Mouse (Mus musculus) C3H10T1/2 (cell line): ENCODE data around the gene Kcnk7. TPM values are rescaled to one million over a fixed set of nuclear protein-coding genes. Genes with fewer than 3 reads are reported as not detected.

Experiments
- polyA plus RNA-seq, 2 experiments: library from polyadenylated mRNA; unstranded; fragments of >200 nt; fragmentation: generic; extraction: Trizol; gene quantifications; one replicate each; pipeline ENCODE4 v1.2.1; 2012; ENCODE audit warnings: missing spikeins in 2 of 2

The Kcnk7 gene
- polyA plus RNA-seq, result under 1 TPM; 0.02 to 0.18 TPM

GRCm38 (mm10) chr19:5704163-5704800 lies at the start of gene Kcnk7:
Gene Kcnk7 (plus strand): TSS chr19:5704367.

DNA sequence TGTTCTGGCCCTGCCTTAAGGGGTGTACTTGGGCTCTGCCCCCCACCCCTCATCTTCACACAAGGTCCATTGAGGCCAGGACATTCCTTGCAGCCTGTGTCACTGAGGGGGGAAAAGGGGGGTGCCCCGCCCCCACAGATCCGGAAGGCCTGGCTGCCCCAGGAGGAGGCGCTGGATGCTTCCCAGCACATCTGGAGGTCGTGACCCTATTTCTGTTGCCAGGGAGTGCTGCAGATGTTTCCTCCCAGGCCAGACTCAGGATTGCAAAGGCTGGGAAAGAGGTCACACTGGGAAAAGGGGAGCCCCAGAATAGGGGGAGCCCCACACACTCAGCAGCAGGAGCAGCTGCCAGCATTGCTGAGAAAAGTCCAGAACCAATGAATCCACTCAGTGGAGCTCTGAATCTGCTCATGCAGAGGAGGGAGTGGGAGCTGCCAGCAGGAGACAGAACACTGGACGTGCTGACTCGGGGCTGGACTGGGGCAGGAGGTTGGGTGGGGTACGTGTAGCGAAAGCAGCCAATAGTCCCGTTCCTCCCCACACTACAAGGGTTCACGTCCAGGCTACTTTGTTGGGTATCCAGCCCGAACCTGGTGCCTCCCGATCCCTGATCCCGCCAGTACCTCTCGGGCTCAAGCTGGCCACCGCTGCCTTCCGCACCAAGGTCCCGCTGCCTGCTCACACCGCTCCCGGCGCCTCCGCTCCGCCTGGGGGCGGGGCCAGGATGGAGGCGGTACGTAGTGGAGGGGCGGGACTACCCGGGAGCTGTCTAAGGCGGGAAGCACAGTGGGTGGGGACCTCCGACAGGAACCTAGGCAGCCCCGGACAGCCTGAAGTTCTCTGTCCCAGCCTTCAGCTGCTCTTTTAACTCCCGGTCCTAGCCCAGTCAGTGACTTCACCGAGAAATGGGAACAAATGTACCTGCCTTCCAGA lies 40.9 kb upstream of the Kcnk7 start, which contains the start of gene Sipa1:
Sipa1 (minus strand) TSS at position 727 of the 933 bp plus-strand sequence.

GRCm38 (mm10) chr19:5688200-5689087 lies 15.7 kb upstream of the Kcnk7 start, which contains the start of the genes Map3k11 and Pcnx3:
Gene Map3k11 (plus strand): TSS chr19:5688742.
Gene Pcnx3 (minus strand): TSS chr19:5688908.

DNA sequence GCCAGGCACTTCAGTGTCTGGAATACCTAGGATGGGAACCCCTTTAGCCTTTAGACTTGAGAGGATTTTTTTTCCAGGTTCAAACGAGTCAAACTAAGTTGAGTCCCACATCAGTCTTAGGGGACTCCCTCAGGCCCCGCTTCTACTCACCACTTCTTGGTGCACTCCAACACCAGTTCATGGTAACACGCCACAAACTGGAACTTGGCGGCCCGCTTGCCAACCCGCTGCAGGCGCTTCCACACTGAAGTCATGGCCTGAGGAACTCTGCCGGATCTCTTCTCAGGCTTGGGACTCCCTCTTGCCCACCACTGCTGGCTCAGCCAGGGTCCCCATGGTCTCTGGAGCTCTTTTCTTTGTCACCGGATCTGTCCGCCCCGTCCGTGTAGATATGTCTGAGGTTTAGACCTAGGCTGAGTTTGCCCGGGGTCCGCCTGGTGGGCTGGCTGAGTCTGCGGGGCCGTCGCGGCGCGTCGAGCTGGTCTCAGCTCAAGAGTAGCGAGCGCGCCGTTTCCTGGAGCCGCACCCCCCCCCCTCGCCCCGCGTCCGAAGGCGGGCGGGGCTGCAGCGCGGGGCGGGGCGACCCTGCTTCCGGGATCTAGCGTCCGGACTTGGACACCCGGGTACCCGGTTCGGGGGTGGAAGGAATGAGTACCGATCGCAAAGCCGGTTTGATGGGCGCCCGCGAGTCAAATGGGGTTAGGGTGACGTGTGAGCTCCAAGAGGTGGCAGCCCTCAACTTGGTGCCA lies 21.8 kb downstream of the Kcnk7 start, which contains the start of gene Ehbp1l1:
Ehbp1l1 (minus strand) TSS at position 551 of the 749 bp plus-strand sequence.

DNA sequence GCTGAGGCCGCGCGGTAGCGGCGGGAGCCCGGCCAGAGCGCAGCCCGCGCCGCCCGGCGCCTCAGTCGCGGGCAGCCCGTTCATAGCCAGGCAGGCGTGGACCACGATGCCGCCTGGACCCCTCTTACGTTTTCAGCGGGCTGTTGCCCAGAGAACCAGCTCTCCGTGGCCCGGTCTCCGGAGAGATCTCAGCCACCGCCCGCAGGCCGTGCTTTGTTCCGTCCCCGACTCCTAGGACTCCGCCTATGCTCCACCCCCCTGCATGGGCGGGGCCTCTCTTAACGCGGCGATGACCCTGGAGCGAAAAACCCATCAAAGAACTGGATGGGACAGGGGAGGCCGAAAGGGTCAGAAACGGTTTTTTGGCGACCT lies 25.3 kb downstream of the Kcnk7 start, which contains the start of gene Fam89b:
Fam89b (minus strand) TSS at position 210 of the 372 bp plus-strand sequence.

DNA sequence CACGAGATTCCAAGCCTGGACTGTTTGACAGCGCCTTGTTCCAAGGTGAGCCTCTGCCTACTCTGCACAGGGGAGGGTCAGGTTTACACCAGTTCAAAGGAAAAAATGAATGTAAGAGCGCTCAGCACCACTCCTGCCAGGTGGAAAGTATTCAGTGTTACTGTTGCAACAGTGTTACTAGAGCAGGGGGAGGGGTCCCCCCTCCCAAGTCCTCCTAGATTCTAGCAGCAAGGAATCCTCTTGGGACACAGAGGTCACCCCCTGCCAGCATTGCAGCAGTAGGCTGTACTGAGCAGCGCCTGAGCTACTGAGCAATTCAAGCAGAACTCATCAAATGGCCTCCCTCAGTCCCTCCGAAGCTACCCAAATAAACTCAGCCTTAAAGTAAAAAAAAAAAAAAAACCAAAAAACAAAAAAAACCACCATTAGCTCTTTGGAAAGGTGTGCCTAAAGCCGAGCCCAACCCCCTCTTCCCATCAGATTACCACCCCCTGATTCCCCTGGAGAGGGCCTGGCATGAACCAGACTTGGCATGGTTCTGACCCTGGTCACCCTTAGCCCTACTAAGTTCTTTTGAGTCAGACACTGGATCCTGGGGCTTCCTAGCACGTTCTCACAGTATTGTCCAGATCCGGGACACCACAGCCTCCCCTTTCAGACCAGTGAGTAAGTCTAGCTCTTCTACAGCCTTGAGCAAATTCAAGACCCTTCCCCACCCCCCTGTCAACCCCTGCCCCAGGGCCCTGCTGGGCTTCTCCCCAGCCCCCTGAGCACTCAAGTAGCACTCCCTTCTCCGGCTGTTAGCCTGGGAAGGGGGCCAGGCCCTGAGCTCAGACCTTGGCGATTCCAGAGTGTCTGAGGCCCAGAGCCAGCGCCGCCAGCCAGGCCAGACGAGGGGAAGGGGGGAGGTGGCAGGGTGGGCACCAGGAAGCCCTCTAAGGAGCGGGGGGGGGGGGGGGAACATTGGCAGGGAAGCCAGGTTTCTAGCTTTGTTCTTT lies 36.5 kb downstream of the Kcnk7 start, which contains the start of gene Ltbp3:
Ltbp3 (plus strand) TSS at position 585 of the 998 bp plus-strand sequence.

Other genes starting within 250 kb of the Kcnk7 start
- gene Ccdc85b, start 246.5 kb upstream of the Kcnk7 start, polyA plus RNA-seq, result 10 to 100 TPM; 19.1 to 30.2 TPM
- gene Fibp, start 243.8 kb upstream of the Kcnk7 start, polyA plus RNA-seq, result 10 to 100 TPM; 64.4 to 74.0 TPM
- 1 to 10 TPM in 1 of 2 experiments, under 1 TPM in 1; 0.12 to 1.7 TPM for gene Ctsw, start 235.9 kb upstream of the Kcnk7 start, polyA plus RNA-seq
- gene Efemp2, start 230.4 kb upstream of the Kcnk7 start, polyA plus RNA-seq, result 100 to 1,000 TPM; 126 to 239 TPM
- gene Mus81, start 216.0 kb upstream of the Kcnk7 start, polyA plus RNA-seq, result 10 to 100 TPM; 60.9 to 64.0 TPM
- gene Cfl1, start 213.9 kb upstream of the Kcnk7 start, polyA plus RNA-seq, result 1,000 to 10,000 TPM; 1,421 to 2,469 TPM
- gene 1700020D05Rik, start 200.6 kb upstream of the Kcnk7 start, polyA plus RNA-seq, result under 1 TPM; 0.05 to 0.50 TPM
- 1 to 10 TPM; 1.8 to 8.4 TPM for gene Snx32, start 193.8 kb upstream of the Kcnk7 start, polyA plus RNA-seq
- under 1 TPM in 1 of 2 experiments, not detected in 1; 0.02 TPM for gene Ovol1, start 143.7 kb upstream of the Kcnk7 start, polyA plus RNA-seq
- 1 to 10 TPM; 6.6 to 7.6 TPM for gene Ap5b1, start 136.3 kb upstream of the Kcnk7 start, polyA plus RNA-seq
- gene Rnaseh2c, start 102.5 kb upstream of the Kcnk7 start, polyA plus RNA-seq, result 100 to 1,000 TPM; 102 to 285 TPM
- 10 to 100 TPM; 20.8 to 66.9 TPM for gene Kat5, start 94.1 kb upstream of the Kcnk7 start, polyA plus RNA-seq
- 10 to 100 TPM; 47.2 to 73.0 TPM for gene Rela, start 66.9 kb upstream of the Kcnk7 start, polyA plus RNA-seq
- gene Sipa1, start 40.7 kb upstream of the Kcnk7 start, polyA plus RNA-seq, result 10 to 100 TPM; 21.0 to 36.8 TPM
- 10 to 100 TPM; 11.6 to 19.5 TPM for gene Map3k11, start 15.6 kb upstream of the Kcnk7 start, polyA plus RNA-seq
- gene Pcnx3, start 15.5 kb upstream of the Kcnk7 start, polyA plus RNA-seq, result 10 to 100 TPM; 16.2 to 56.0 TPM
- gene Ehbp1l1, start 21.9 kb downstream of the Kcnk7 start, polyA plus RNA-seq, result 10 to 100 TPM; 24.1 to 35.5 TPM
- 100 to 1,000 TPM; 158 to 183 TPM for gene Fam89b, start 25.3 kb downstream of the Kcnk7 start, polyA plus RNA-seq
- gene Ltbp3, start 36.5 kb downstream of the Kcnk7 start, polyA plus RNA-seq, result 100 to 1,000 TPM; 107 to 343 TPM
- 10 to 100 TPM; 46.7 to 81.2 TPM for gene Scyl1, start 67.1 kb downstream of the Kcnk7 start, polyA plus RNA-seq
- gene Frmd8, start 170.9 kb downstream of the Kcnk7 start, polyA plus RNA-seq, result 10 to 100 TPM; 22.0 to 31.9 TPM
- 10 to 100 TPM in 1 of 2 experiments, 1 to 10 TPM in 1; 4.8 to 25.6 TPM for gene Slc25a45, start 173.4 kb downstream of the Kcnk7 start, polyA plus RNA-seq
- gene Tigd3, start 189.8 kb downstream of the Kcnk7 start, polyA plus RNA-seq, result 1 to 10 TPM in 1 of 2 experiments, under 1 TPM in 1; 0.46 to 1.5 TPM
- gene Dpf2, start 208.6 kb downstream of the Kcnk7 start, polyA plus RNA-seq, result 10 to 100 TPM; 36.2 to 93.5 TPM
- gene Cdc42ep2, start 220.4 kb downstream of the Kcnk7 start, polyA plus RNA-seq, result 10 to 100 TPM; 28.5 to 39.7 TPM